Mouse (Mus musculus): ENCODE data around the gene Dck. TPM values are rescaled to one million over a fixed set of nuclear protein-coding genes. Genes with fewer than 3 reads are reported as not detected.

Gene Dck
- polyA plus RNA-seq, 1 experiment from 2014 or later, result 56.5 TPM

Other genes with a start within 250 kb of the Dck start
- 0.16 TPM in 1 of 2 replicates, not detected in the other for gene Jchain, start 237.1 kb upstream of the Dck start, polyA plus RNA-seq (2016; fragmentation: Nextera tagmentation; extraction: Ambion mirVana)
- gene Utp3, start 210.5 kb upstream of the Dck start, polyA plus RNA-seq (2016; fragmentation: Nextera tagmentation; extraction: Ambion mirVana), result 54.0 and 70.3 TPM in 2 replicates
- 11.5 and 14.3 TPM in 2 replicates for gene Rufy3, start 200.0 kb upstream of the Dck start, polyA plus RNA-seq (2016; fragmentation: Nextera tagmentation; extraction: Ambion mirVana)
- 71.0 and 71.1 TPM in 2 replicates for gene Grsf1, start 88.8 kb upstream of the Dck start, polyA plus RNA-seq (2016; fragmentation: Nextera tagmentation; extraction: Ambion mirVana)
- 22.3 and 28.8 TPM in 2 replicates for gene Mob1b, start 44.1 kb upstream of the Dck start, polyA plus RNA-seq (2016; fragmentation: Nextera tagmentation; extraction: Ambion mirVana)
- 2.2 and 3.0 TPM in 2 replicates for gene Slc4a4, start 121.8 kb downstream of the Dck start, polyA plus RNA-seq (2016; fragmentation: Nextera tagmentation; extraction: Ambion mirVana)

Measured in heart, embryonic 10.5 days (tissue).